Mouse (Mus musculus): ENCODE measurements at regions not wholly inside any gene's neighbourhood (a gene's known extent, or its start where the extent isn't known, plus 50 kb on each side); places are given as distances from the start of the nearest gene placed in this dataset.

DNA sequence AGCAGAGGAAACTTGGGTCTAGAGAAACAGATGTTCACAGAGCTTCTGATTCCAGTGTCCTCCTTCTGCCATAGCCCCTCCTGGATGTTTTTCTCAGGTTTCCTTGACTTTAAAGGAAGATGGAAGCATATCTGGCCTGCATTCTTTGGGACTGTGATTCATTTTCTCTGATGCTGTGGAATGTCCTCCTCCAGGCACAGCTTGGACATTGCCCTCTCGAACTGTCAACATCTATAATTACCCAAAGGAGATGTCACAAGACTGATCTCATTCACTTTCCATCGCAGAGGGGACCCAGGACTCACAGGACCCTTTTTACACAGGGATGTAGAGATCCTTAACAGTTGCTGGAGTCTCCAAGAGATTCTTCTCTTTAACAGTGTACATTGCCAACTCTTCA is 345.9 kb upstream of the Gm21798 start:
- H3K9ac ChIP-seq (ENCODE audit: control insufficient read depth, low read depth, low read length, poor library complexity, severe bottlenecking) = no peak overlapping the region

DNA sequence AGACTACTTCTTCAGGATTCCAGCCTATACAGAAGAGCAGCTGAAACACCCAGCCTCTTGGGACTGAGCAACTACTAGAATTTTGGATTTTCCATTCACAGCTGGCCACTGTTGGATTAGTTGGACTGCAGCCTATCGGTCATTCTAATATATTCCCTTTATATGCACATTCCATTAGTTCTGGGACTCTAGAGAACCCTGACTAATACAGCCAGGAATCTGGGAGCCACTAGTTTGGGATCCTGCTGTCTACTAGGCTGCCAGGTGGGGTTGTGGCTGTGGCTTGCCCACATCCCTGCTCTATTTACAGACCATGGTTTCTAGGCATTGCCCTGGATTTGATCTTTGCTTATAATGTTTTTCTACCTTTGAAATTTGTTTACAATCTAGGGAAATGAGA is 343.3 kb upstream of the Gm21798 start:
- Histone ChIP-seq H3K9ac (ENCODE audit: control insufficient read depth, low read depth, low read length, poor library complexity, severe bottlenecking) (no peak overlapping the region), H3K27me3 (ENCODE audit: control insufficient read depth in 1 of 2, insufficient read depth in 2 of 2, low read length in 2 of 2) (no peaks in the 10 kb centered on the region; a peak in 1 of 4 replicates), H3K4me3 (ENCODE audit: control insufficient read depth in 1 of 2, insufficient read depth in 1 of 2, low read depth in 2 of 2, low read length in 2 of 2) (no peak overlapping the region), H3K36me3 (ENCODE audit: control insufficient read depth in 1 of 2, insufficient read depth in 2 of 2, low read length in 2 of 2) (peaks cover 0 to 2% of the 10 kb centered on the region in 2 experiments; a peak in 1 of 4 replicates), H3K27ac (ENCODE audit: control insufficient read depth, low read depth, low read length) (no peak overlapping the region), H3K4me1 (ENCODE audit: control insufficient read depth in 1 of 2, insufficient read depth in 2 of 2, low read length in 2 of 2) (no peaks in the 10 kb centered on the region), H3K9me3 (replicated peaks; ENCODE audit: insufficient read depth, low read length) (no peaks in the 10 kb centered on the region), H3K79me2 (ENCODE audit: control insufficient read depth, insufficient read depth, low read length, poor library complexity) (no peaks in the 10 kb centered on the region)
- DNase-seq (ENCODE audit: low read depth, low spot score) = no peak
- TF ChIP-seq POLR2AphosphoS2 (IDR thresholded peaks at IDR 0.05; ENCODE audit: low read length) (no peak), ZKSCAN1 (IDR thresholded peaks at IDR 0.05; ENCODE audit: low read depth, low read length) (no peak), MAZ (IDR thresholded peaks at IDR 0.05; ENCODE audit: low read depth, low read length) (no peak), TBP (IDR thresholded peaks at IDR 0.05; ENCODE audit: low read depth, low read length) (no peak), NRF1 (IDR thresholded peaks at IDR 0.05; ENCODE audit: insufficient read depth, low read depth, low read length, poor library complexity, severe bottlenecking) (no peak), SMC3 (IDR thresholded peaks at IDR 0.05; ENCODE audit: low read depth, low read length) (no peak), NELFE (IDR thresholded peaks at IDR 0.05; ENCODE audit: low read depth, low read length) (no peak), CHD1 (IDR thresholded peaks at IDR 0.05; ENCODE audit: low read depth, low read length) (no peak), UBTF (IDR thresholded peaks at IDR 0.05; ENCODE audit: borderline replicate concordance, insufficient read depth, low read depth, low read length) (no peak), HCFC1 (IDR thresholded peaks at IDR 0.05; ENCODE audit: low read depth, low read length) (no peak), USF1 (IDR thresholded peaks at IDR 0.05; ENCODE audit: low read depth, low read length) (no peak), MAX (IDR thresholded peaks at IDR 0.05; ENCODE audit: low read length) (no peak), POLR2AphosphoS5 (IDR thresholded peaks at IDR 0.05; ENCODE audit: borderline replicate concordance, low read depth, low read length) (no peak), MEF2A (IDR thresholded peaks at IDR 0.05; ENCODE audit: extremely low read depth, insufficient replicate concordance, low read depth, low read length, poor library complexity, severe bottlenecking) (no peak)

More for the DNA sequence above, 345.9 kb upstream of the Gm21798 start:
- no peaks in the 10 kb centered on the region for H3K79me2 ChIP-seq (ENCODE audit: control insufficient read depth, insufficient read depth, low read length, poor library complexity)
- H3K4me3 ChIP-seq (ENCODE audit: control insufficient read depth in 1 of 2, insufficient read depth in 1 of 2, low read depth in 2 of 2, low read length in 2 of 2) = no peak overlapping the region
- H3K27me3 ChIP-seq (ENCODE audit: control insufficient read depth in 1 of 2, insufficient read depth in 2 of 2, low read length in 2 of 2) = no peaks in the 10 kb centered on the region; a peak in 1 of 4 replicates
- H3K9me3 ChIP-seq (replicated peaks; ENCODE audit: insufficient read depth, low read length) = no peaks in the 10 kb centered on the region
- no peak for DNase-seq (ENCODE audit: low read depth, low spot score)
- TF ChIP-seq TAL1 (IDR thresholded peaks at IDR 0.05; ENCODE audit: low read length) (no peak), JUND (IDR thresholded peaks at IDR 0.05; ENCODE audit: low read depth, low read length) (no peak), CHD2 (IDR thresholded peaks at IDR 0.05; ENCODE audit: low read length) (no peak), POLR2AphosphoS5 (IDR thresholded peaks at IDR 0.05; ENCODE audit: borderline replicate concordance, low read depth, low read length) (no peak), MAZ (IDR thresholded peaks at IDR 0.05; ENCODE audit: low read depth, low read length) (no peak), MXI1 (IDR thresholded peaks at IDR 0.05; ENCODE audit: low read depth, low read length) (no peak), EP300 (IDR thresholded peaks at IDR 0.05; ENCODE audit: low read depth in 1 of 2, low read length in 2 of 2) (no peak)
- H3K27ac ChIP-seq (ENCODE audit: control insufficient read depth, low read depth, low read length) = no peak overlapping the region
- H3K36me3 ChIP-seq (ENCODE audit: control insufficient read depth in 1 of 2, insufficient read depth in 2 of 2, low read length in 2 of 2) = no peaks in the 10 kb centered on the region
- no peaks in the 10 kb centered on the region for H3K4me1 ChIP-seq (ENCODE audit: control insufficient read depth in 1 of 2, insufficient read depth in 2 of 2, low read length in 2 of 2)

Measured in MEL (cell line).